Mouse (Mus musculus): ENCODE data around the gene Zfp942.

Zfp942 gene

DNA sequence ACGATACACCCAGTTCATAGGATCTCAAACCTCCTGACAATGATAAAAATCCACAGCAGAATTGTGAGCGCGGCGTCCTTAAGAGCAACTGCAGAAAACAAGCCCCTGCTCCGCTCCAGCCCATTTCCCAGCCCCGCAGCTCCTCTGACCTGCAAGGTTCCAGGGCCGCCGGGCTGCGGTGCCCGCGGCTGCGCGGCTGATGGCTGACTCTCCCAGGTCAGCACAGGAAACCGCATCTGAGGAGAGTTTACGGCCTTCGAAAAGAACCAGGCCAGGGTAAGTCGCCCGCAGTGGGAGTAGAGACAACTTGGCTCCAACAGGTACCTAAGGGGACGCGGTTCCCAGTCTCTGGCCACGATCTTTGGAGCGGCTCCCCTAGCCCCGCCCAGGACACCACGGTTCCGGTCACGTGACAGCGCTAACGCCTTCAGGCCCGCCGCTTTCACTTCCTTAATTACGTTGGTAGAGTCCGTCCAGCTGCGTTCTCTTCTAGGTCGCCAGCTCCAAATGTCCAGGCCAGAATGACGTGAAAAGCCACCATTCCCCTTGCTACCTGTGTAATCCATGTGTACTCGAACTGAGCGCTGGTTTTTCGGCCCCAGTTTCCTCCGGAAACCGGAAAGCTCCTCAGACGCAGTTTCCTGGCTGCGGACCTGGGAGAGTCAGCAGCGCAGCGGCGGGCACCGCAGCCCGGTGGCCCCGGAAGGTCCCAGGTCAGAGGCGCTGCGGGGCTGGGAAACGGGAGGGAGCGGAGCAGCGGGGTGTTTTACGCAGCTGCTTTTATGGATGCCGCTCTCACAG lies at the start of gene Zfp942, which contains the start of gene Zfp943:
TSS of gene Zfp942 (minus strand) at position 358 of the 801 bp plus-strand sequence.
TSS of gene Zfp943 (plus strand) at position 446 of the 801 bp plus-strand sequence.
- DNase-seq (ENCODE audit: low spot score): peak; percentile 64

DNA sequence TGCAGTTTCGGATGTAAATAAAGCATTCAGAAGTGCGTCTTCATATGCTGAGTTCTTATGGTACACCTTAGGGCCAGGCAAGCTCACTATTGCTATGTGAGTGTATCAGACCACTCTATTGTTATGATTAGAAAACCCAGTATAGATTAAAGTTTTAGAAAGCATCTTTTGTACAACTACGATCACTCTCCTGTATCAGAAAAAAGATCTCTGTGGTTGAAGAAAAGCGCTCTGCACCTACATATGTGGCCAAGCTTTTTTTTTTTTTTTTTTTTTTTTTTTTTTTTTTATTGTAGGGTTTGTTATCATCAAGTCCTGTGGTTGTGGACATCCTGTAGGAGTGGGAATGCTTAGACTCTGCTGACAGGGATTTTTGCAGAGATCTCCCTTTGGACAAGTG lies 1.0 kb upstream of the Zfp942 start:
- DNase-seq (ENCODE audit: low spot score): no peak

DNA sequence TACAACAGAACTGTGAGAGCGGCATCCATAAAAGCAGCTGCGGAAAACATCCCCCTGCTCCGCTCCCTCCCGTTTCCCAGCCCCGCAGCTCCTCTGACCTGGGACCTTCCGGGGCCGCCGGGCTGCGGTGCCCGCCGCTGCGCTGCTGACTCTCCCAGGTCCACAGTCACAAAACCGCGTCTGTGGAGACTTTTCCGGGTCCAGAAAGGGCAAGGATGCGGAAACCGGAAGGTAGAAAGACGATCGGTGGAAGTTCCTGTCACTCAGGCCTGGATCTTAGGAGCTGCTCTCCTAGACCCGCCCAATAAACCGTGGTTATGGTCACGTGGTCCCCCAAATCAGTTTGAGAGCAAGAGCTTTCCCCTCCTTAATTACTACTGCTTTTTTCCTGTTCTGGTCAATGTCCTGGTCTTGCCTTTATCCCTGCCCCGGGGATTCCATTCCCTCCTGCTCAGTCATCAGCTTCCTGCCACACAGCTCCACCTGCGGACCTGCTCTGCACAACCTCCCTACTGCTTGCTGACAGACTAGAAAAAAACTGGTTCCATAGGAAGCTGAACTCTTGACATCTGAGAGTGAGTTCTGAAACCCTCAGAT lies 52.7 kb downstream of the Zfp942 start, which contains the start of gene Zfp995:
TSS of gene Zfp995 (minus strand) at position 471 of the 597 bp plus-strand sequence.
- peak; percentile 19 for DNase-seq (ENCODE audit: low spot score)

DNA sequence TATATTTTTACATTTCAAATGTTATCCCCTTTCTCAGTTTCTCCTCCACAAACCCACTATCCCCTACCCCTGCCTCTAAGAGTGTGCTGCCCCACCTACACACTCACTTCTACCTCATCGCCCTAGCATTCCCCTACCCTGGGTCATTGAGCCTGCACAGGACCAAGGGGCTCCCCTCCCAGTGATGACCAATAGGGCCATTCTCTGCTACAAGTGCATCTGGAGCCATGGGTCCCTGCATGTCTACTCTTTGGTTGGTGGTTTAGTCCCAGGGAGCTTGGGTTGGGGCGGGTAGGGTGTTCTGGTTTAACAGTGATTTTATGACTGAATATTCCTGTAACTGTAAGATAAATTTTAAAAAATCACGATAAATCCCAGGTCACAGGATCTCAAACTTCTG lies 53.2 kb downstream of the Zfp942 start:
- DNase-seq (ENCODE audit: low spot score): no peak

Data from ovary, postnatal 10 days (tissue).